Mouse (Mus musculus) heart, embryonic 11.5 days (tissue): ENCODE data around the gene Olfr1406. TPM values are rescaled to one million over a fixed set of nuclear protein-coding genes. Genes with fewer than 3 reads are reported as not detected.
"Not testable (repeated sequence)": the region's sequence is repeated elsewhere in the genome, so short reads cannot be mapped to it uniquely, and the experiment has no call there.

Source experiments
- ATAC-seq: fragments of 200-750 bp; cut with Nextera tagmentation; replicated peaks from 2 replicates; pipeline ENCODE4 v1.8.0; 2017; ENCODE audit warnings: moderate library complexity; ENCODE audit not compliant: insufficient number of reproducible peaks, low FRiP score, low TSS enrichment
- H3K27ac ChIP-seq: fragments of 300-500 bp; sonication (generic); 2 replicates; pipeline ENCODE4 v1.5.1; 2014; ENCODE audit warnings: mild to moderate bottlenecking, low read depth, low read length
- H3K27me3 ChIP-seq: fragments of 300-500 bp; sonication (generic); 2 replicates; pipeline ENCODE4 v1.6.1; 2014; ENCODE audit warnings: mild to moderate bottlenecking, low read length, mixed read lengths; ENCODE audit not compliant: control insufficient read depth, insufficient read depth
- H3K36me3 ChIP-seq: fragments of 300-500 bp; sonication (generic); 2 replicates; pipeline ENCODE4 v1.6.1; 2014; ENCODE audit warnings: mild to moderate bottlenecking, low read length, moderate library complexity, mixed read lengths; ENCODE audit not compliant: control insufficient read depth, insufficient read depth
- H3K4me1 ChIP-seq: fragments of 300-500 bp; sonication (generic); 2 replicates; pipeline ENCODE4 v1.6.1; 2014; ENCODE audit warnings: low read length; ENCODE audit not compliant: control insufficient read depth, insufficient read depth
- H3K4me2 ChIP-seq: fragments of 300-500 bp; sonication (generic); 2 replicates; pipeline ENCODE4 v1.6.1; 2014; ENCODE audit warnings: mild to moderate bottlenecking, moderate library complexity
- H3K4me3 ChIP-seq: fragments of 300-500 bp; sonication (generic); 2 replicates; pipeline ENCODE4 v1.5.1; 2014; ENCODE audit warnings: low read depth, low read length
- H3K9ac ChIP-seq: fragments of 300-500 bp; sonication (generic); 2 replicates; pipeline ENCODE4 v1.6.1; 2014; ENCODE audit warnings: mild to moderate bottlenecking, low read depth, low read length, moderate library complexity
- H3K9me3 ChIP-seq: fragments of 300-500 bp; sonication (generic); replicated peaks from 2 replicates; pipeline ENCODE4 v1.6.1; 2016; ENCODE audit warnings: low read length; ENCODE audit not compliant: control insufficient read depth
- WGBS: fragments of 180-500 bp; shearing (Covaris S2); extraction: QIAGEN DNeasy Blood & Tissue Kit; methylation state at CpG from one replicate; pipeline ENCODE4 v1.1.7; 2014; ENCODE audit not compliant: insufficient replicate concordance; 5-methylcytosine and 5-hydroxymethylcytosine counted together
- polyA plus RNA-seq: library from polyadenylated mRNA; unstranded; fragments of >200 nt; fragmentation: Nextera tagmentation; extraction: Ambion mirVana; gene quantifications from 2 replicates; pipeline ENCODE4 v1.2.1, GENCODE M21; 2014

Olfr1406 gene
- not detected in 2 replicates for polyA plus RNA-seq

DNA sequence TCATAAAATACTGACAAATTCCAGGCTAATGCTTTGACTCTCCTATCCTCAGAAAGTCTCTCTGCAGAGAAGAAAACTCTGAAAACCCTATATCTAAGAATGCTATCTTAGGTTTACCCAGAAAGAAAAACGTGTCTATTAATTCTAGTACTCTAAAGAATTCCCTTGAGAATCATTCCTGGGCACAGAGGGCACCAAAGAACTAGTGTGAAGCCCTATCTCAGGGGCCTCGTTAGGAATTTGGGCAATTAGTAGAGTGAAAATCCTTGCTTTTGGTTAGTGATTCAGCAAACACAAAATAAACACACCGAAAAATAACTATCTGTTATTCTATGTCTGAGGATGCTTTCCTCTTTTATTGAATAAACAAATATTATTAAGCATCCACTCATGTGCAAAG, at the start of gene Olfr1406:
Gene Olfr1406 (minus strand): TSS at position 101 of the 400 bp plus-strand sequence.
- no peaks in the 10 kb centered on the region for H3K9me3 ChIP-seq
- no peaks in the 10 kb centered on the region for H3K27me3 ChIP-seq
- no peak within 1 kb of the TSS for H3K4me3 ChIP-seq
- no peaks in the 10 kb centered on the region for H3K4me1 ChIP-seq
- ATAC-seq: no peak
- H3K27ac ChIP-seq: no peak within 1 kb of the TSS
- 50% methylated on average over 3 of the region's 3 CpGs for WGBS
- no peaks in the 10 kb centered on the region for H3K36me3 ChIP-seq
- H3K9ac ChIP-seq: no peak within 1 kb of the TSS
- no peak within 1 kb of the TSS for H3K4me2 ChIP-seq

DNA sequence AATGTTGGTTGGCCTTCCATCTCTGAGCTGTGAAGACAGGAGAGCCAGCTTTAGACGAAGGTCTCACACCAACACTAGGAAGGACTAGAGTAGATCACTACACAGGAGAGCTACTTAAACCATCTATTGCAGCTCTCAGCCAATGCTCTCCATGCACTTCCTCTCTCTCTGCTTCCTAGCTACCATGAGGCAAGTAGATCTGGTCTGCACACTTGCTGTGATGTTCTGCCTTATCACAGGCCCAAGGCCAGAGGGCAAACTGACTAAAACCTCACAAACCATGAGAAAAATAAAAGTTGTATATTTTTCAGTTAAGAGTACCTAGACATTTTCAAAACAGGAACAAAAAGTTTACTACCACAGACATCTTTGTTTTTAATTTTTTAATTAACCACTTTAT, 46.6 kb upstream of the Olfr1406 start:
- not testable (repeated sequence) for H3K9me3 ChIP-seq, H3K4me1 ChIP-seq, H3K27ac ChIP-seq, H3K4me2 ChIP-seq, H3K36me3 ChIP-seq, H3K4me3 ChIP-seq, ATAC-seq, H3K27me3 ChIP-seq, H3K9ac ChIP-seq
- WGBS: 78% methylated on average over 1 of the region's 1 CpGs

DNA sequence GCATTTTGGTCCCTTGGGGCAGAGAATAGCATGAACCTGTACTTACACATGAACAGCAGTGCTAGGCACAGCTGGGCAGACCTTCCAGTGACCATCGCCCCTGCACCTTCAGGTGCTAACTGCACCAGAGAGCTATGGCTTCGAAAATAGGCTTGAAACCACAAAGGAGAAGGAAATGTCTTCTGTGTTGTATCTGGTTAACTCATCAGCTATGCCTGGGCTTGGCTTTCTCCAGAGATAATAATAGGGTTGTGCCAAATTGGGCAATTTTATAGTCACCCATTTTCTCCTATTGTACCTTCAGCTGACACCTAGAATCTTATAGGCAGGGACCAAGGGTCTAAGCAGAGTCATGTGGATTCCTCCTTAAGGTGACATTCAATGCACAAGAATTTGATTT, 36.6 kb upstream of the Olfr1406 start, which contains the start of gene Fcer1a:
Gene Fcer1a (minus strand): TSS at position 134 of the 400 bp plus-strand sequence.
- Histone ChIP-seq H3K27ac (no peak within 1 kb of the TSS), H3K4me3 (no peak within 1 kb of the TSS), H3K4me1 (no peaks in the 10 kb centered on the region), H3K36me3 (no peaks in the 10 kb centered on the region), H3K4me2 (no peak within 1 kb of the TSS), H3K9me3 (no peaks in the 10 kb centered on the region), H3K27me3 (no peaks in the 10 kb centered on the region), H3K9ac (no peak within 1 kb of the TSS)
- no peak for ATAC-seq
- 82% methylated on average over 2 of the region's 2 CpGs for WGBS

DNA sequence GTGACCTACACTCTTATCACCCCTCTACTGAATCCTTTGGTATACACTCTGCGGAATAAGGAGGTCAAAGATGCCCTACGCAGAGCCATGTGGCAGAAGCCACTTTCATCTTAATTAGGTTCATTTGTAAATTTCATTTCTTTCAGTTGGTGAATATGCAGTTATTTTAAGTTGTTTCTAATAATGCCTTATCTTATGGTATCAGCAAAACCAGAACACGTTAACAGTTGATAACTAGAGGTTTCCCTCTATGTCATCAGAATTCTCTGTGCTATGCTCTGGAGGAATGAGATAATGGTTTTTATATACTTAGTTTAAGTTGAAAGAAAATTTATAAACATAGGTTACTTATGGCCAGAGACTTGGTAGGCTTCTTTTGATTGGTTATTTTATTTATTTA, 26.0 kb upstream of the Olfr1406 start:
- WGBS: 91% methylated on average over 3 of the region's 3 CpGs
- H3K4me2 ChIP-seq: no peak overlapping the region
- H3K4me3 ChIP-seq: no peak overlapping the region
- no peaks in the 10 kb centered on the region for H3K9me3 ChIP-seq
- H3K36me3 ChIP-seq: no peaks in the 10 kb centered on the region
- no peak for ATAC-seq
- no peaks in the 10 kb centered on the region for H3K27me3 ChIP-seq
- H3K27ac ChIP-seq: no peak overlapping the region
- H3K4me1 ChIP-seq: no peaks in the 10 kb centered on the region
- no peak overlapping the region for H3K9ac ChIP-seq

DNA sequence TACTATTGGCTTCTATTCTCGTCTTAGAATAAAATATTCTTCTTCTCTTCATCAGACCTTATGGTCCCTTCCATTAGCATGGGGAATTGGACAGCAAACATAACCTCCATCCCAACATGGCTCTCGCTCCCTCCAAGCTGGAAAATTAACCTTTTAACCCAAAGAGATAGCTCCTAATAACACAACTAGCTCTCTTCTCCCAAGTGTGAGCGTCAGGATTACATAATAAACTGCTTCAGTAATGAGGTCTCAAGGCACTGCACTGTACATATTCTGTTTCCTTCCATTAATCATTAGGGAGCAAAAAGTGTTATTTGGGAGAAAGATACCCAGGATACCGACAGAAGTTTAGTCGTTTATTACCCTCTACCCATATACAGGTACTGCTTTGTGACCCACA, 21.7 kb upstream of the Olfr1406 start, which contains the start of gene Olfr1404:
Gene Olfr1404 (plus strand): TSS at position 301 of the 400 bp plus-strand sequence.
- H3K9me3 ChIP-seq: no peaks in the 10 kb centered on the region
- no peak within 1 kb of the TSS for H3K4me3 ChIP-seq
- no peaks in the 10 kb centered on the region for H3K36me3 ChIP-seq
- no peak for ATAC-seq
- H3K4me1 ChIP-seq: no peaks in the 10 kb centered on the region
- H3K27ac ChIP-seq: no peak within 1 kb of the TSS
- WGBS: 78% methylated on average over 5 of the region's 5 CpGs
- no peaks in the 10 kb centered on the region for H3K27me3 ChIP-seq
- H3K9ac ChIP-seq: no peak within 1 kb of the TSS
- no peak within 1 kb of the TSS for H3K4me2 ChIP-seq

DNA sequence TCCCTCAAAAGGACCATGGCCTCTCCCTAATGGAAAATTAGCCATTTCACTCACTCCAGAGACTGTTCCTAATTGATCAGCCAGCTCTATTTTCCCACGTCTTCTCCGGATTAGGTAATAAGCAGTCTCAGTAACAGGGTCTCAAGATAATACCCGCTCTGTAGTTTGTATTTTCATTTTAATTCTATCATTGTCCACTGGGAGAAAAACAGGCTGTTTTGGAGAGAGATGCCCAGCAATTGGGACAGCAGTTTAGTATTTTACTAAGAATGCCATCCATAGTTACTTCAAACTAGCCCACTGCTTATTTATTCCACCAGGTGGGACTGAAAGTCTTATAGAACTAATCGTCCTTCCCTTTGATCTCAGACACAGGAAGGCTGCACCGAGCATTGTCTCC, 7.1 kb upstream of the Olfr1406 start, which contains the start of gene Olfr218:
Gene Olfr218 (plus strand): TSS at position 301 of the 400 bp plus-strand sequence.
- no peak within 1 kb of the TSS for H3K9ac ChIP-seq
- no peak within 1 kb of the TSS for H3K4me3 ChIP-seq
- no peak for ATAC-seq
- no peaks in the 10 kb centered on the region for H3K9me3 ChIP-seq
- H3K27ac ChIP-seq: no peak within 1 kb of the TSS
- 76% methylated on average over 5 of the region's 5 CpGs for WGBS
- no peaks in the 10 kb centered on the region for H3K4me1 ChIP-seq
- no peaks in the 10 kb centered on the region for H3K36me3 ChIP-seq
- no peaks in the 10 kb centered on the region for H3K27me3 ChIP-seq
- H3K4me2 ChIP-seq: no peak within 1 kb of the TSS

DNA sequence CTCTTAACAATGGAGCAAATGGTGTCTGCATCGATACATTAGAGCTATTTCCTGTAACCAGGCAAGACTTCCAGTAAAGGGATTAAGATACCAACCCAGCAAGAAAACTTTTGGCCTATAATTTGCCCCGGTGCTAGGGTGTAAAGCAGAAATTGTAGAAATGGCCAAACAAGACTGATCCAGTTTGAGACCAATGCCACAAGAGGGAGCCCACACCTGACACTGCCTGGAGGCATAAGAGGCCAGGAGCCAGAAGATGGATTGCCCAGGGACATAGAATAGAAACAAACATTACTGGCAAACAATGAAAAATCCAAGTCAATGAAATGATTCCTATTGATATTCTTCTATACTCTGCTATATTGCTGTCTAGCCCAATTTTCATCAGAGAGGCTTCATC, 5.9 kb upstream of the Olfr1406 start:
- Histone ChIP-seq H3K9me3 (no peaks in the 10 kb centered on the region), H3K36me3 (no peaks in the 10 kb centered on the region), H3K27me3 (no peaks in the 10 kb centered on the region), H3K27ac (no peak overlapping the region), H3K4me2 (no peak overlapping the region), H3K4me3 (no peak overlapping the region), H3K4me1 (no peaks in the 10 kb centered on the region), H3K9ac (no peak overlapping the region)
- no peak for ATAC-seq
- 67% methylated on average over 2 of the region's 2 CpGs for WGBS

DNA sequence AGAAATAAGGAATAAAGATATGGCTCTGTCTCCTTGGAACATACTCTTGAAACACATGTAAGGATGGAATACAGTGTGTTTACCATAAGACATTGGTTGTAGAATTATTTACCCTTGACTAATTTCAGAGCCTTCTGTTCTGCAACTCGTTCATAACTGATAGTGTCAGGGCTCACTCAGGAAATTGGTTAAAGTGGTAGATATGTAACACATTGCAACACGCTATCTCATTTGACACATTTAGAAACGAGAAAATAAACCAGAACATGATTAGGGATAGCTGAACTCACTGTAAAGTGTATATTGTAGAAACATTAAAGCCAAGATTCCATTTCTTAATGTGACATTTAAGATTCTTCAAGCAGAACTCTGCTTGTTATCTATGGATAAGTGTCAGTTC, 1.6 kb upstream of the Olfr1406 start:
- Histone ChIP-seq H3K9me3 (no peaks in the 10 kb centered on the region), H3K4me2 (no peak overlapping the region), H3K27ac (no peak overlapping the region), H3K27me3 (no peaks in the 10 kb centered on the region), H3K4me1 (no peaks in the 10 kb centered on the region), H3K36me3 (no peaks in the 10 kb centered on the region), H3K9ac (no peak overlapping the region), H3K4me3 (no peak overlapping the region)
- ATAC-seq: no peak
- WGBS: 51% methylated on average over 3 of the region's 3 CpGs

DNA sequence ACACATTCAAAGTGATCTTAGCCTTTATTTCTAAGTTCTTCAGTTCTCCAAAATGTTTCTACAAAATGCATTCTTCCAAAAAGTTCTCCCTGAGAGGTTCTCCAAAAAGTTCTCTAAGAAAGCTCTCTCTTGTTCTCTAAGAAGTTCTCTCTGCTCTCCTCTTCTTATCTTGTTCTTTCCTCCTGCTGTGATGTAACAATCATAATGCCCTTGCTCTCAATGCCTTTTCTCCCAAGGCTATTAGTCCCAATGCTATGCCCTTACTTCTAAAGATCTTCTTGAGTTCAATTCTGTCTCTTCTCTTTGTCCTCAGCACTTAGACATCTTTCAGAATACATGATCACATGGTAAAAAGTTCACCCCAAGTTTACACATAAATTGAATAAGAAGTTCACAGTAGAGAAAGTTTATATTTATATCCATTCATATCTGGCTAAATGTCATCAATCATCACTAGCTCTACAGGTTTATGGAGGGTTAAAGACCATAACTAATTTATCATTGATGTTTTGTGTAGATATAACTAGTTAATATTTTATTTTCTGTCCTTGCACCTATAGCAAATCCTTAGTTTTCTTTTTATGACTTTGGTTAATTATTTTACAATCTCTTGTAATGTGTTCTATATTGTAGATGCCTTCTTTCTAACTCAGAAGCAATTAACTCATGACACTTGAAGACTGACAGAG, 16.1 kb downstream of the Olfr1406 start:
- Histone ChIP-seq H3K9me3 (no peaks in the 10 kb centered on the region), H3K4me1 (no peaks in the 10 kb centered on the region), H3K36me3 (no peaks in the 10 kb centered on the region), H3K4me2 (no peak overlapping the region), H3K27ac (no peak overlapping the region), H3K9ac (no peak overlapping the region), H3K4me3 (no peak overlapping the region), H3K27me3 (no peaks in the 10 kb centered on the region)
- no peak for ATAC-seq
